Mouse (Mus musculus): ENCODE data around the gene Xdh.

DNA sequence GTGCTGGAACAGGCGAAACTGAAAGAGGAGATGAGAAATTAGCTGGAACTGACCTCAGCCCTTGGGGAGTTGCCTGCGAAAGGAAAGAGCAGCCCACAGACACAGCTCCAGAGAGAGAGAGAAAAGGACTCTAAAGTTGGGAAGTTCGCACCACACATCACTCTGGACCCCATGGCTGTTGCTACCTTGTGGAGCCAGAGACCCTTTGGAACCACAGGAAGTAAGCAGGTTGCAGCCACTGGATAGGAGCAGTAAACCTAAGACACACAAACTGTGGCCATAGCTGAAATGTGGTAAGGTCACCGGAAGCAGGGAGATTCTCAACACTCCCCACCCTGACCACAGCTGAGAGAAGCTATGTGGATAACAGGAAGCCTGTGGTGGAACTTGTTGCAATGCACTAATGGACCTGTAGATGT, 2.1 kb upstream of the Xdh start:
- TF ChIP-seq CTCF (conservative IDR thresholded peaks at IDR 0.05; ENCODE audit: low read length) = no peak
- TF ChIP-seq POU5F1 (IDR thresholded peaks at IDR 0.05; ENCODE audit: borderline replicate concordance, low read length) = no peak
- TF ChIP-seq NANOG (IDR thresholded peaks at IDR 0.05; ENCODE audit: borderline replicate concordance, low read length) = no peak
